Mouse (Mus musculus): ENCODE measurements around the gene Csf2.

GRCm38 (mm10) chr11:54244465-54244864 lies 5.0 kb downstream of the Csf2 start:
- no peak for TF ChIP-seq POLR2A (IDR thresholded peaks at IDR 0.05; ENCODE audit: borderline replicate concordance, extremely low read depth, insufficient read depth, insufficient read length, poor library complexity, severe bottlenecking)
- no peak for TF ChIP-seq CTCF (IDR thresholded peaks at IDR 0.05; ENCODE audit: borderline replicate concordance, extremely low read depth, insufficient read depth, insufficient read length)
